Mouse (Mus musculus) midbrain, postnatal 0 days (tissue): ENCODE data around the gene Slc25a45. TPM values are rescaled to one million over a fixed set of nuclear protein-coding genes. Genes with fewer than 3 reads are reported as not detected.

Experiments used
- ATAC-seq: fragments of 200-750 bp; cut with Nextera tagmentation; 2 replicates; pipeline ENCODE4 v1.8.0; 2017; ENCODE audit warnings: moderate number of reproducible peaks, mild to moderate bottlenecking, moderate TSS enrichment, moderate library complexity; ENCODE audit not compliant: low FRiP score
- DNase-seq: peaks from one replicate; pipeline ENCODE4 v3.0.0-alpha.2; 2015; ENCODE audit warnings: low spot score
- H3K27ac ChIP-seq: fragments of 300-500 bp; sonication (generic); 2 replicates; pipeline ENCODE4 v1.5.1; 2014; ENCODE audit warnings: low read depth, mild to moderate bottlenecking, low read length, mixed read lengths
- H3K27me3 ChIP-seq: fragments of 300-500 bp; sonication (generic); 2 replicates; pipeline ENCODE4 v1.6.1; 2014; ENCODE audit warnings: low read length, control low read depth, mixed read lengths; ENCODE audit not compliant: insufficient read depth
- H3K36me3 ChIP-seq: fragments of 300-500 bp; sonication (generic); 2 replicates; pipeline ENCODE4 v1.6.1; 2014; ENCODE audit warnings: low read length, control low read depth, mixed read lengths; ENCODE audit not compliant: insufficient read depth
- H3K4me1 ChIP-seq: fragments of 300-500 bp; sonication (generic); 2 replicates; pipeline ENCODE4 v1.6.1; 2014; ENCODE audit warnings: mild to moderate bottlenecking, control low read depth, antibody characterized with exemption, low read length, mixed read lengths; ENCODE audit not compliant: insufficient read depth
- H3K4me2 ChIP-seq: fragments of 300-500 bp; sonication (generic); 2 replicates; pipeline ENCODE4 v1.6.1; 2014; ENCODE audit warnings: low read depth, mild to moderate bottlenecking, low read length, mixed read lengths; ENCODE audit not compliant: poor library complexity, severe bottlenecking
- H3K4me3 ChIP-seq: fragments of 300-500 bp; sonication (generic); 2 replicates; pipeline ENCODE4 v1.5.1; 2014; ENCODE audit warnings: low read depth, mild to moderate bottlenecking, low read length, moderate library complexity
- H3K9ac ChIP-seq: fragments of 300-500 bp; sonication (generic); replicated peaks from 2 replicates; pipeline ENCODE4 v1.6.1; 2014; ENCODE audit warnings: mild to moderate bottlenecking, low read length, moderate library complexity, mixed read lengths; ENCODE audit not compliant: poor library complexity, severe bottlenecking
- H3K9me3 ChIP-seq: fragments of 300-500 bp; sonication (generic); 2 replicates; pipeline ENCODE4 v1.6.1; 2016; ENCODE audit warnings: low read length, control low read depth
- CTCF ChIP-seq: IDR thresholded peaks from 2 replicates; pipeline ENCODE4 v1.5.1; 2016; ENCODE audit warnings: antibody characterized with exemption, mild to moderate bottlenecking
- WGBS: fragments of 180-500 bp; shearing (Covaris S2); extraction: QIAGEN DNeasy Blood & Tissue Kit; methylation state at CpG from one replicate; pipeline ENCODE4 v1.1.7; 2014; 5-methylcytosine and 5-hydroxymethylcytosine counted together
- polyA plus RNA-seq: library from polyadenylated mRNA; unstranded; fragments of >200 nt; fragmentation: Nextera tagmentation; extraction: Ambion mirVana; gene quantifications from 2 replicates; pipeline ENCODE4 v1.2.1, GENCODE M21; 2015
- total RNA-seq: library from RNA; depleted of rRNA; stranded (reverse); fragments of >200 nt; gene quantifications from 2 replicates; pipeline ENCODE4 v1.2.3, GENCODE M21; 2014

The Slc25a45 gene
- total and polyA plus RNA-seq, 2 experiments from 2014 or later, result 2.1 to 3.7 TPM

GRCm38 (mm10) chr19:5887234-5887815 lies 9.7 kb downstream of the Slc25a45 start:
- DNase-seq (no peak), ATAC-seq (no peak)
- no peak overlapping the region for H3K4me3 ChIP-seq
- H3K9me3 ChIP-seq, result no peaks in the 10 kb centered on the region
- no peak overlapping the region for H3K9ac ChIP-seq
- WGBS, result 85% methylated on average over 3 of the region's 3 CpGs
- no peaks in the 10 kb centered on the region for H3K27me3 ChIP-seq
- TF ChIP-seq CTCF, result no peak
- H3K27ac ChIP-seq, result no peak overlapping the region
- no peak overlapping the region for H3K4me2 ChIP-seq
- peaks cover 2% of the 10 kb centered on the region; the same call in 1 of the 2 replicates for H3K4me1 ChIP-seq
- H3K36me3 ChIP-seq, result 0 out of 2 replicates have a peak, but pooled peaks cover 4% of the 10 kb centered on the region

- H3K4me3 ChIP-seq, result no peak overlapping the region
- ATAC-seq, result no peak
- peaks cover 9% of the 10 kb centered on the region for H3K4me1 ChIP-seq
- 80% methylated on average over 4 of the region's 4 CpGs for WGBS
- no peaks in the 10 kb centered on the region for H3K27me3 ChIP-seq
- H3K9ac ChIP-seq, result no peak overlapping the region
- TF ChIP-seq CTCF, result no peak
- H3K36me3 ChIP-seq, result 0 out of 2 replicates have a peak, but pooled peaks cover 4% of the 10 kb centered on the region
- no peak for DNase-seq
- H3K27ac ChIP-seq, result no peak overlapping the region
- H3K9me3 ChIP-seq, result no peaks in the 10 kb centered on the region
- H3K4me2 ChIP-seq, result no peak overlapping the region
Observed at GRCm38 (mm10) chr19:5889211-5889610, 11.6 kb downstream of the Slc25a45 start.

- Histone ChIP-seq H3K9me3 (no peaks in the 10 kb centered on the region), H3K27ac (no peak overlapping the region), H3K4me3 (no peak overlapping the region), H3K4me1 (peaks cover 9% of the 10 kb centered on the region), H3K9ac (no peak overlapping the region), H3K27me3 (no peaks in the 10 kb centered on the region), H3K36me3 (peaks cover 7% of the 10 kb centered on the region; the same call in 1 of the 2 replicates), H3K4me2 (no peak overlapping the region)
- no peak for TF ChIP-seq CTCF
- ATAC-seq (no peak), DNase-seq (no peak)
- 91% methylated on average over 12 of the region's 12 CpGs for WGBS
Observed at GRCm38 (mm10) chr19:5891521-5892258, 14.1 kb downstream of the Slc25a45 start.

GRCm38 (mm10) chr19:5892262-5892661 lies 14.7 kb downstream of the Slc25a45 start:
- DNase-seq, result no peak
- Histone ChIP-seq H3K27ac (no peak overlapping the region), H3K27me3 (no peaks in the 10 kb centered on the region), H3K9ac (no peak overlapping the region), H3K4me1 (peaks cover 9% of the 10 kb centered on the region), H3K9me3 (no peaks in the 10 kb centered on the region), H3K4me2 (no peak overlapping the region; the same call in 1 of the 2 replicates), H3K4me3 (no peak overlapping the region), H3K36me3 (peaks cover 7% of the 10 kb centered on the region; the same call in 1 of the 2 replicates)
- ATAC-seq, result no peak
- 89% methylated on average over 7 of the region's 7 CpGs for WGBS
- TF ChIP-seq CTCF, result no peak

GRCm38 (mm10) chr19:5892735-5893134 lies 15.1 kb downstream of the Slc25a45 start:
- H3K9me3 ChIP-seq, result no peaks in the 10 kb centered on the region
- no peak for ATAC-seq
- peak overlapping the region; percentile 65 for H3K4me3 ChIP-seq
- no peak for DNase-seq
- H3K36me3 ChIP-seq, result peaks cover 7% of the 10 kb centered on the region; the same call in 1 of the 2 replicates
- peak overlapping the region; percentile 83; the same call in 1 of the 2 replicates for H3K9ac ChIP-seq
- H3K27me3 ChIP-seq, result no peaks in the 10 kb centered on the region
- peak overlapping the region; percentile 70 for H3K4me2 ChIP-seq
- no peak for TF ChIP-seq CTCF
- H3K27ac ChIP-seq, result peak overlapping the region; percentile 85; the same call in 1 of the 2 replicates
- H3K4me1 ChIP-seq, result peaks cover 9% of the 10 kb centered on the region
- WGBS, result 89% methylated on average over 13 of the region's 13 CpGs
